Mouse (Mus musculus): ENCODE measurements around the gene Lhpp.

Gene Lhpp

GRCm38 (mm10) chr7:132599071-132599975, 11.1 kb upstream of the Lhpp start, which contains the start of gene Nkx1-2:
Gene Nkx1-2, minus strand, starts transcription at chr7:132599637.
- no peak for DNase-seq (ENCODE audit: inconsistent age in 2 of 2, low spot score in 1 of 2)

GRCm38 (mm10) chr7:132600026-132600425, 10.4 kb upstream of the Lhpp start:
- DNase-seq (ENCODE audit: inconsistent age in 2 of 2, low spot score in 1 of 2) = no peak

GRCm38 (mm10) chr7:132600926-132601325, 9.5 kb upstream of the Lhpp start:
- no peak for DNase-seq (ENCODE audit: inconsistent age in 2 of 2, low spot score in 1 of 2)

- DNase-seq (ENCODE audit: inconsistent age in 2 of 2, low spot score in 1 of 2) = no peak
These were observed 5.7 kb upstream of the Lhpp start for GRCm38 (mm10) chr7:132604720-132605119.

- no peak for DNase-seq (ENCODE audit: inconsistent age in 2 of 2, low spot score in 1 of 2)
These were observed 4.7 kb upstream of the Lhpp start for GRCm38 (mm10) chr7:132605689-132606088.

- DNase-seq (ENCODE audit: inconsistent age in 2 of 2, low spot score in 1 of 2) = no peak
These were observed 2.0 kb upstream of the Lhpp start for GRCm38 (mm10) chr7:132608316-132609020.

- DNase-seq (ENCODE audit: inconsistent age in 2 of 2, low spot score in 1 of 2) = no peak
These were observed 1.1 kb downstream of the Lhpp start for GRCm38 (mm10) chr7:132611530-132611929.

GRCm38 (mm10) chr7:132615346-132615745, 4.9 kb downstream of the Lhpp start:
- peak; percentile 53 to 72 for DNase-seq (ENCODE audit: inconsistent age in 2 of 2, low spot score in 1 of 2)

- no peak for DNase-seq (ENCODE audit: inconsistent age in 2 of 2, low spot score in 1 of 2)
These were observed 6.0 kb downstream of the Lhpp start for GRCm38 (mm10) chr7:132616391-132616790.

GRCm38 (mm10) chr7:132617021-132617564, 6.7 kb downstream of the Lhpp start:
- DNase-seq (ENCODE audit: inconsistent age in 2 of 2, low spot score in 1 of 2) = no peak

- no peak for DNase-seq (ENCODE audit: inconsistent age in 2 of 2, low spot score in 1 of 2)
These were observed 9.1 kb downstream of the Lhpp start for GRCm38 (mm10) chr7:132619549-132619948.

GRCm38 (mm10) chr7:132619975-132620918, 9.8 kb downstream of the Lhpp start:
- DNase-seq (ENCODE audit: inconsistent age in 2 of 2, low spot score in 1 of 2) = peak in 1 of 2 experiments; percentile 25

- peak; percentile 20 to 56 for DNase-seq (ENCODE audit: inconsistent age in 2 of 2, low spot score in 1 of 2)
These were observed 13.7 kb downstream of the Lhpp start for GRCm38 (mm10) chr7:132624161-132624560.

- no peak for DNase-seq (ENCODE audit: inconsistent age in 2 of 2, low spot score in 1 of 2)
These were observed 15.7 kb downstream of the Lhpp start for GRCm38 (mm10) chr7:132626174-132626573.

GRCm38 (mm10) chr7:132627448-132627847, 17.0 kb downstream of the Lhpp start:
- no peak for DNase-seq (ENCODE audit: inconsistent age in 2 of 2, low spot score in 1 of 2)

- no peak for DNase-seq (ENCODE audit: inconsistent age in 2 of 2, low spot score in 1 of 2)
These were observed 20.9 kb downstream of the Lhpp start for GRCm38 (mm10) chr7:132631313-132631712.

- DNase-seq (ENCODE audit: inconsistent age in 2 of 2, low spot score in 1 of 2) = no peak
These were observed 26.9 kb downstream of the Lhpp start for GRCm38 (mm10) chr7:132637292-132637691.

GRCm38 (mm10) chr7:132638446-132639087, 28.1 kb downstream of the Lhpp start:
- DNase-seq (ENCODE audit: inconsistent age in 2 of 2, low spot score in 1 of 2) = peak; percentile 42 to 83

- no peak for DNase-seq (ENCODE audit: inconsistent age in 2 of 2, low spot score in 1 of 2)
These were observed 30.5 kb downstream of the Lhpp start for GRCm38 (mm10) chr7:132640946-132641345.

GRCm38 (mm10) chr7:132641606-132642005, 31.2 kb downstream of the Lhpp start:
- no peak for DNase-seq (ENCODE audit: inconsistent age in 2 of 2, low spot score in 1 of 2)

Measured in adrenal gland, adult (tissue).